Mouse (Mus musculus): ENCODE data around the gene Magi2.

DNA sequence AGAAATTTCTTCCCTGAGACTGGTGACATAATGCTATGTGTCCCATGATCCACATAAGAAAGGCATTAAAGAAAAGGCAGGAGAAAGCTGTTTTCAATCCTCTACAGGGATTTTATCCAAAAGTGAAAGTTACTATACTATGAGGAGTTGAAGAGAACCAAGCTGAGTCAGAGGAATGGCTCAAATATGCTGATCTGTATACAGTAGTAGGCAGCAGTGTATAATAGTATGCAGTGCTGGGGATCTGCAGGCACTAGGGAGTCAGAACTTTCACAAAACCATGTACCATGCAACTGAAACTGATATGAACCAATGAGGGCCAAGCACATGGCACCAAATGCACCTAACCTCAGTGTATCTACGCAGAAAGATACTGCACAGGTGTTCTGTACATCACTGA lies 855.5 kb downstream of the Magi2 start:
- TF ChIP-seq POLR2A (IDR thresholded peaks at IDR 0.05; ENCODE audit: extremely low read depth, insufficient read depth, low read length) (no peak), CTCF (IDR thresholded peaks at IDR 0.05; ENCODE audit: extremely low read depth, insufficient read depth, low read length) (no peak)
